Mouse (Mus musculus): ENCODE measurements around the gene Zswim7. TPM values are rescaled to one million over a fixed set of nuclear protein-coding genes. Genes with fewer than 3 reads are reported as not detected.
"Not testable (repeated sequence)": the region's sequence is repeated elsewhere in the genome, so short reads cannot be mapped to it uniquely, and the experiment has no call there.

Zswim7 gene
- 10 to 100 TPM; 26.7 to 29.2 TPM for total RNA-seq (2021)
- long read RNA-seq, experiment 1, transcript Zswim7-201 (5 exons, 732 nt): major isoform, 29 of 50 reads
- long read RNA-seq, experiment 1, partial matches to known transcripts: 0 of 50 reads
- long read RNA-seq, experiment 1, other reads (novel, unspliced or antisense): 21 of 50 reads
- long read RNA-seq, experiment 2, transcript Zswim7-201 (5 exons, 732 nt): major isoform, 11 of 28 reads
- long read RNA-seq, experiment 2, partial matches to known transcripts: 1 of 28 reads
- long read RNA-seq, experiment 2, other reads (novel, unspliced or antisense): 16 of 28 reads

DNA sequence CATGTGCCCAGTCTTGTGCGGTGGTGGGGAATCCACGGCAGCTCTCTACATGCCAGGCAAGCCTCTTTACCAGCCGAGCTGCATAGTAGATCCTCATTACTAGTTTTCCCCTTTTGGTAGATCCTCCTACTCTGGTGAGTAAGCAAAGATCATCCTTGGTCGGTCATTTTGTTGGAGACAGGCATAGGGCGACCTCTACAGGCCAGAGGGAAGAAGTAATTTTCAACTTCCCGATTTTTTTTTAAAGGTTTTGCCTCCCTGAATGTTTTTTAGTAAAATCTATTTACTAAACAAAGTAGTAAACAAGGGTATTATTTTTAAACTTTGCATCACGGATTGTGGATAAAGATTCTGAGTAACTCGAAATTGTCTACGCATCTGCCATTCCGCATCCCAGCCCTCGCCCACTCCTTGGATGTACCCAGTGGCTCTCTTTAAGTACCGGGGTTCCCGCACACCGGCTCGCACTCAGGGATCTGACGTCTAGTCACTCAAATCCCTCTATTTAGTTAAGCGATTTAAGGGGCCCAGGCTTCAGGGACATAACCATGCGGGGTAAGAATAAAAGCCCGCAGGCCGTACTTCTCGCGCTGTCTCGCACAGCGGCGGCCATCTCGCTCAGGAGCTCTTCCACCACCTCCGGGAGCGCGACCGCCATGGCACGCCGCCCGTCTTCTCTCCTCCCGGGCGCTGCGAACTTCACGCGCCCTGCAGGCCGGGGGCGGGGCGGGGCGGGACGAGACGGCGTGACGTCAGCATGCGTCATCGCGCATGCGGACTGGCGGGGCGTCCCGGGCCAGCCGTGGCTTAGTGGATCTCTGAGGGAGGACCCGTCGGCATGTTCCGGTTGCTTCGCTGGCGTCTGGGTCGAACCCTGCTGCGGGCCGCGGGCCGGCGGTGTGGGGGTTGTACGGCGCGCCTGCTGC, at the start of gene Zswim7, which contains the start of gene Ttc19:
Gene Zswim7 (minus strand): TSS at position 701 of the 926 bp plus-strand sequence.
Gene Ttc19 (plus strand): TSS at position 799 of the 926 bp plus-strand sequence.
- peak; percentile 93 for DNase-seq

DNA sequence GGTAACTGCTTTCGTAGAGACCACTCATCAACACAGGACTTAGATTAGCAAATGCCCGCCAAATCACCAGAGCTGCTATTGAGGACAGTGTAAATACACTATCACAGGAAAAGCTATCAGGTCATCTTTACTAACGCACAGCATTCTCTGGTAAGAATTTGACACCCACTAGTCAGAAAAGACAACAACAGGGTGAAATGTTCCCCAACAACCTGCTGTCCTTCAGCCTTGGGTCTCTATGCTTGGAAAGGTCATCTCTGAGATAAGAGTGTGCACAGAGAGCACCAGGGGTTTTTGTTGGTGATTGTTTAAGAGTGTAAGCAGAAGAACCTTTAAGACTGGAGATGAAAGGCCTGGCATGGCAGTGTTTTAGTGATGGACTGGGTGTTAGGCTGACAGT, 42.5 kb upstream of the Zswim7 start:
- DNase-seq: no peak

DNA sequence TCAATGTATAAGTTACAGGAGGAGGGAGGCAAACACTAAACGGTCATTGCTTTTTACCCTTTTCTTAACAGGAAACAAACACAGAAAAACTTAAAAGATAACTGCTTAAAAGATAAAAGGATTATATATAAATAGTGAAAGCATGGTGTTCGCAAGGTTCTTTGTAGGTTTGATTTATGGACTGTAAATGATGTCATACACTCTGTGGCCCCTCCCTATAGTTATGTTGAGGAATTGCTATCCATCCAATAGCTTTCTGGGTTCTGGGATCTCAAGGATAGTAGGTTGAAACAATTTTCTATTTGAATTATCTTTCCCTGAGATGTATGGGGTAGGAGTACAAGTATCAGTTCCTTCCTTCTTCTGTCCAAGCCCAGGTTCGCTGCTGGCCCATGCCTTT, 38.9 kb upstream of the Zswim7 start:
- no peak for DNase-seq

DNA sequence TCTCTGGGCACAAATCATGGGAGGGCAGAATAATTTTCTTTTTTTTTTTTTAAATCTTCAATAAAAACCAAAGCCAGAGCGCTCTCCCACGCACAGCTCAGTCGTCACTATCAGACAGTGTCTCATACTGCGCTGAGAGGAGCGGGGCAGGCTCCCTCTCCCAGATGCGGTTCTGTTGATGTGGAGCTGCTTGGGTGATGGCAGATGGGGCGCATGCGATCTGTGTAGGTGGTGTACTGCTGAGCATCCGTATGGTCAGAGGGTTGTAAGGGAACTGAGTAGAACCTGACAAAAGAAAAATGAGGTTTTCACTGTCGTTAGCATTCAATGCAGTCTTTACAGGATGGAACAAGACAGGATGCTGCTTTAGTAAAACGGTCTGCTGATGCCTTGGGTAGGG, 36.6 kb upstream of the Zswim7 start:
- no peak for DNase-seq

DNA sequence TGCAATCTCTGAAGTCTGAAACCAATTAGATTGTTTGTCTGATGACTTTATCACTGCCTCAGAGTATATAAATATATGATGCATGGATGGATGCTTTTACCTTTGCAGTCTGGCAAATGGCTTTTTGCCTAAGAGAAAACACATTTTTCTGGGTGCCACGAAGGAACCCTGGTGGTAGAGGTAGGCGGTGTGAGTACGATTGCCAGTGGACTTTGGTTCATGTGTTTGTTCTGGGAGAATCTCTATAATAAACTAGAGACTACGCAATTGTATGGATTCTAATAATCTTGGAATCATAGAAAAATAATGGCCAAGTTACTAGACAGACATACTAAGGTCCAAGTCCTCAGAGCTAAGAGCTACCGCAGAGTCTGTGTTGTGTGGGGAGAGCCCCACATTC, 33.8 kb upstream of the Zswim7 start:
- DNase-seq: no peak

DNA sequence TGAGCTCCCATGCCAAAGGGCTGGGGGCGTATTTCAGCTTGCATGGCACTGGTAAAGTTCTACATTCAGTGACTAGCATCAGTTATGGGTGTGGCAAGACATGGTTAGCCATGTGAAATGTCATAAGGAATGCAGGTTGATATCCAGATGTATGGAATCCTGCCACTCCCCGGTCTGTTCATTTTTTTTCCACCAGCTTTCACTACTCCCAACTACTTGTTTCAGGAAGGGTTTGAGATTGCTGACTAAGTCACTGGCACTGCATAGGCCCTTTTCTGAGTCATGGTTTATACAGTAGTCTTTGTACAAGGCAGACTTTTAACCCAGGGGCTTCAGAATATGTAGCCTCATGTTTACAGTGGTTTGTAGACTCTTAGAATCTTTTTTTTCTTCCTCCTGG, 28.1 kb upstream of the Zswim7 start:
- no peak for DNase-seq

DNA sequence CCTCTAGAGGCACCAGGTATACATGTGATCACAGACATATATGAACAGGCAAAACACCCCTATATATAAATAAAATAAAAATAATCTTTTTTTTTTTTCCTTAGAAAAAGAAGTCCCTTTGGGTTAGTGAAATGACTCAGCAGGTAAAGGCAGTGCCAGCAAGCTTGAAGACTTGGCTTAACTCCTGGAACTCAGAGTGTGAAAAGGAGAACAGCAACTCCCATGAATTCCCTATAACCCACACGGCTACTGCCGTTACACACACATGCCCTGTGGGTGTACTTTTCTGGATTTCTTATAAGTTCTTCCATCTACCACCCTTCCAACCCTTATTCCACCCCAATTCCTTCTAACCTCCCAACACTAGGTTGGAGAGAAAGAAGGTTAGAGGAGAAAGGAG, 24.7 kb upstream of the Zswim7 start:
- DNase-seq: no peak

DNA sequence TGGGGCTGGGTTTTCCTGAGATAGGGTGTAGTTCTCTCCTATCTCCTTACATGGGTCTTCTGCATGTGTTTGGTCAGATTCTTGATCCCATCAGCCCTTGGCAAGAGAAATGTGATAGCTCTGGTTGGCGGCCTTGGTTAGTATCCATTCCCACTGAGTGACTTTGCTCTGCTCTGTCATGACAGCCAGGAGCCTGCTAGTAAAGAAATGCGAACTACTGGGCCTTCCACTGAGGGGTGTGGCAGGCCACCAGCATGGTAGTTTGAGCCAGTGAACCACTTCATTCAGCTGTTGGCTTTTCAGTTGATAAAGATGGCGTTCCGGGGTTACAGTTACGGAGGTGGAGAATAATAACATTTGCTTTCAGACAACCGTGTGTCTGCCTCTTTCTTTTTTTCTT, 17.7 kb upstream of the Zswim7 start:
- no peak for DNase-seq

DNA sequence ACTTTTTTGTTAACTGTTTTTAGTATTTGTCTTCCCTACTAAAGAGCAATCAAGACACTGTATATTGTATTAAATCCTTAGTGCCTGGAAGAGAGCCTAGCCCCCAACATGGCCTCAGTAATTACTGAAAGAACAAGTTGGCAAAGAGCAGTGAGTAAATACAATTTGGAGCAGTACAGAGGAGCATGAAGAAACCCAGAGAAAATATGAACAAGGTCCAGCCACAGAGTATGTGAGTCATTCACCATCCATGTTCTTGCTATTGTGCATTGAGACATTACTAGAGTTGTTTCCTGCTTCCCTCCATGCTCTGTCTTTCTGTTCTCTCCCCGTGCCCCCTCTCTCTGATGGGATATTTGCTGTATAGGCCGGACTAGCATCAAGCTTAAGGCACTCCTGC, 12.9 kb upstream of the Zswim7 start:
- DNase-seq: no peak

DNA sequence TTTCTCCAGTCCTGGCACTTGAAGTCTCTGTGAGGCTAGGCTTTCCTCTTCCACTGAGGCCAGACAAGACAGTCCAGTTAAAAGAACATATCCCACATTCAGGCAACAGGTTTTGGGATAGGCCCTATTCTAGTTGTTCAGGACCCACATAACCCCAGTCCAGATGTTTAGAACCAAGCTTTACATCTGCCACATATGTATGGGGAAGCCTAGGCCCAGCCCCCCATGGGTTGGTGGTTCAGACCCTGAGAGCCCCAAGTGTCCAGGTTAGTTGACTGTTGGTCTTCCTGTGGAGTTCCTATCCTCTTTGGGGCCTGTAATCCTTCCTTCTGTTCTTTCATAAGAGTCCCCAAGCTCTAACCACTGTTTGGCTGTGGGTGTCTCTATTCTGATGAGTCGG, 6.5 kb upstream of the Zswim7 start:
- no peak for DNase-seq

DNA sequence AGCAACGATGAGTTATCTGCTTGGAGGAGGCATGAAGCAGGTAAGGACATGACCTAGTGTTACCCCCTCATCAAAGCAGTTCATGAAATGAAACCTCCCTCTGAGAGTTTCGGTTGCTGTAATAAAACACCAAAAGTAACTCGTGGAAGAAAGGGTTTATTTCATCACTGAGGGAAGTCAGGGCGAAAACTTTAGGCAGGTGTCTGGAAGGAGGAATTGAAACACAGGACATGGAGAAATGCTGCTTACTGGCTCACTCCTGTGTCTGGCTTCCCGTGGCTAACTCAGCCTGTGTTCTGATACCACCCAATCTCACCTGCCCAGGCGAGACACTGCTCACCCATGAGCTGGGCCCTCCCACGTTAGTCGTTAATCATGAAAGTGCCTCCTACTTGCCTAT, 3.8 kb upstream of the Zswim7 start:
- DNase-seq: no peak

DNA sequence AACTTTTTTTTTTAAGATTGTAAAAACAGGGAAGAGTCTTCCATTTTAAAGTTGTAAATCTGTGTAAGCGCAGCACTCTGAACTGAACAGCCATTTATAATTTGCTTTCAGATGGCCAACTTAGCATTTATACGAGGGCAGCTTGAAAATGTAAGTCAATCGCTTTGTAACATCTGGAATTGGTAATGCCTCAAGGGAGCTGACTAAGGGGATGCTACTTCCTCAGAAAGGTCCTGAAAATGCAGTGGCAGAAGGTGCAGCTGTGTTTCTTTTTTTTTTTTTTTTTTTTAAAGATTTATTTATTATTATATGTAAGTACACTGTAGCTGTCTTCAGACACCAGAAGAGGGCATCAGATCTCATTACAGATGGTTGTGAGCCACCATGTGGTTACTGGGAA, 2.8 kb upstream of the Zswim7 start:
- DNase-seq: not testable (repeated sequence)

DNA sequence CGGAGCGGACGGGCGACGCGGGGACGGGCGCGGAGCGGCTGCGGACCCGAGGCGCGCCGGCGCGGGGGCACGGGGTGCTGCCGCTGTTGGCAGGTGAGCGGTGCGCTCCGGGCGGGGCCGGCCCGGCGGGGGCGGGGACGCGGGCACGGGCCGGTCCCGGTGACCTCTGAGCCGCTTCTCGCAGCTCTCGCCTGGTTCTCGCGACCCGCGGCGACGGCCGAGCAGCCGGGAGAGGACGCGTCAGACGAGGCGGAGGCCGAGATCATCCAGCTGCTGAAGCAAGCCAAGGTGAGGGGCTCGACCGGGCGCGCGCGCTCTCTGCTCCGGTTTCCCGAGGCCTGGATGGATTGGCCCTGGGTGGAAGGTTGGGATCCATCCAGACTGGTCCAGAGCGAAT, 424 bp upstream of the Zswim7 start:
- peak; percentile 80 for DNase-seq

DNA sequence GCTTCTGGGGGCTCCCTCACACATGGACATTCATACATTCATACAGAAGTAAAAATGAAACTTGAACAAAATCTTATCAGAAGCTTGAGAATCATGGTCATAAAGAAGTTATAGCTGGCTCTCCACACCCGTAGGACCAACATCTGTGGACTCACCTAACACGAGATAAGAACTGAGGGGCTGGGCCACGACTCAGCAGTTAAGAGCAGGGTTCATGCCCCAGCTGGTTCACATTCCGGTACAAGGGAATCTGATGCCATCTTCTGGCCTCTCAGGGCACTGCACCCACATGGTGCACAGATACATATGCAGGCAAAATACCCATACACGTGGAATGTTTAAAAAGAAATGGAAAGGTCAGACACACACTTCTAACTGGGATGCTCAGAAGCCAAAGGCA, 3.1 kb downstream of the Zswim7 start:
- DNase-seq: no peak

DNA sequence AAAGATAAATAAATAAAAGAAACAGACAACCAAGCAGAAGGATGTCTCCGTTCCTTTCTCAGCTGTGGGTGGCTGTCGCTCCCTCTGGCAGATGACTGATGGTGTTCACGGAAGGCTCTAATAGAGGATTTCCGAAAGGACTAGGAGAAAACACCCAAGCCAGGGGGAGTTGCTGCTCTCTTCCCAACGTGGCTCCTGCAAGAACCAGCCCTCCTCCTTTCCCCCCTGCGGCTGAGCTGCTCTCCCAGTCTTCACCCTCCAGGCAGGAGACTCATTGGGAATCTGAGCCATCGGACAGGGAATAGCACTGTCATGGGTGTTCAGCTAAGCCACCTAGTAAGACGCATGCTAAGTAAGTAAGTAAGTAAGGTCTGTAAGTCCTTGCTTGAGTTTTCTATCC, 4.1 kb downstream of the Zswim7 start:
- DNase-seq: no peak

DNA sequence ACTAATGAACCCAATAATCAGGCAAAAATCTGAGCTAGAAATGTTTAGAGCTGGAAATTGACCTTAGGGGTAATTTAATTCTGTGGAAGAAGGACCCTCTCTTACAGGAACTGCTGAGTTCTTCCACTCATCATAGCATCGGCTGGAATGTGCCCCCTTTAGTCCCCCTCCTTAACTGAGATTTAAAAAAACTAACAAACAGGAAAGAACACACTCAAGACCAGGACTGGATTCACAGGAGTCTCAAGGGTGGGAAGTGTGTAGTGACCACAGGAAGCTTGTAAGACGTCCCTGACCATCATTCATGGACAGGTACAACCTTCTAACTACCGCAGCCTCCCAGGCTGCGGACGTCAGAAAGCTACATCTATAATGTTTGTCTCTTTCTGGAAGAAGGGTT, 10.3 kb downstream of the Zswim7 start:
- no peak for DNase-seq

DNA sequence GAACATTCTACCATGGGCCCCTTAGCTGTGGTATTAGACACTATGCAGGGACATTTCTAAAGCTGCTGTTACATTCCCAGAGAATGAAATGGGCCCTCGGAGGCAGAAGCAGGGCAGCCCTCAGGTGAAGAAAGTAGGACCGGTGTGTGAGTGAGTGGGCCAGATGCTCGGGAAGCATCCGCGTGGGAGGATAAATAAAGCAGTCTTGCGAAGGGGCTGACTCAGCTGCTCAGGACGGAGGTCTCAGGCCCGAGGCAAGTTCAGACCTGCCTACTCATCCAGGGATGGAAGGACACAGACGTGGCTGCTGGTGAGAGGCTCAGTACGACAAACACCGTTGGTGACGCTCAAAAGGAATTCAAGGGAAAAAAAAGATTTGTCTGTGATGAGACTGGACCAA, 12.1 kb downstream of the Zswim7 start:
- no peak for DNase-seq

DNA sequence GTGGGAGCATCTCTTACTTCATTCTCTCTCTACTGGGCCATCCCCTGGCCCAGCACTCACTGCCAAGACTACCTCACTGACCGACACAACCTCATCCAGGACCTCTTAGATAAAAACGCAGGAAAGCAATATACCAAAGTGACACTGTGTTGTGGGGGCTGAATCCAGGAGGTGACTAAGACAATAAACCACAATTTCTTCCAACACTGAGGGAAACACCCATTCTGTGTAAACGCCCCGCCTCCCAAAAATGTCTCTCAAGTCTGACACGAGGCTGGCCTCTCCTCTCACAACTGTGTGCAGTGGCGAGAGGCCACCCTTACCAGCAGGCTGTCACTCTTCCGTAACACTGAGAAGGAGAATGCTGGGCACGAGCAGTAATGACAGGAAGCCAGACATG, 12.8 kb downstream of the Zswim7 start:
- no peak for DNase-seq

DNA sequence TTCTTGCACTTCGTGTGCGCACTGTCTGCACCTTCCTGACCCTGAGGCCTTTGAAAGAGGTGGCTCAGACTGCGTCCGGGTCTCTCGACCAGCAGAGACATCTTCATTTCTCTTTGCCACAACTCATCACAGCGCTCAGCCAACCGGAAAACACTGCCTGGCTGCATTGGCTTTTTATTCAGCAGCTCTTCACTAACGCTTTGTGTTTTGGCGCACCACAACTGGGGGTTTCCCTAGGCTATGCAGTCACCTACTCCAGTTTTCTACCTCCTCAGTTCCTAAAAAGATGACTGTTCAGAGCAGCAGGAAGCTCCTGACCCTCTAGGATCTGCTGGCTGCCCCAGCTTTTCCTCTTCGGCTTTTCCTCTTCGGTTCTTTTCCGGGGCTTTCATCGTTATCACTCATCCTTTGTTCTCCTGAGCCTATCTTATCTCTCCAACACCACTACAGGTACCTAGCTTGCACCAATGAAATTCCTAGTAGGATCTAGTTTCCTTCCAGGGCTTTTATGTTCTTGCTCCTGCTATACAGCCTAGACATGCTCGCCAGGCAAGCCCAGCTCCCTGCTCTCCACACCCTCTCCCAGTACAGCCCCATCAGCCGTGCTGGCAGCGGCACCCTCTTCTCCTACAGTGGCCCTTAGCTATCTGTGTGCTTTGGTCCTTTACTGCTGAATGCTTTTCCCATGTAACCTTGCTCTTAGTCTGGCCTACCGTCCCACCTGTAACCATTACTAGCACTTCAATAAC, 14.5 kb downstream of the Zswim7 start:
- DNase-seq: no peak

DNA sequence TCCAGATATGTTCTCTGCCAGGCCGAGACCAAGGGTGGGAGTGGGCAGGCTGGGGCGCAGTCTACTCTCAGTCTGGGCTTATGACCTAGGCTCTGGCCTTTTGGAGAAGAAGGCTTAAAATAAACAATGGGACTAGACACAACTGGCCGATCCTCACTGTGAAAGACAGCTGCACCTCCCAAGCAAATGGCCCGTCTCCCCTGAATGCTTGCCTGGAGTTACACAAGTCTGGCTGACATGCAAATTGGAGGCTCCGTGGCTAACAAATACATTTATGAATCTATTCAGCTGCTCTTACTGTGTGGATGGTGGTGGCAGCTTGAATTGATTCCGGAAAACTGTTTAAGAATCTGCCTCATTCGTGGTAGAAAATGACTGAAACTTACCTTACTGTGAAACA, 15.5 kb downstream of the Zswim7 start:
- DNase-seq: no peak

DNA sequence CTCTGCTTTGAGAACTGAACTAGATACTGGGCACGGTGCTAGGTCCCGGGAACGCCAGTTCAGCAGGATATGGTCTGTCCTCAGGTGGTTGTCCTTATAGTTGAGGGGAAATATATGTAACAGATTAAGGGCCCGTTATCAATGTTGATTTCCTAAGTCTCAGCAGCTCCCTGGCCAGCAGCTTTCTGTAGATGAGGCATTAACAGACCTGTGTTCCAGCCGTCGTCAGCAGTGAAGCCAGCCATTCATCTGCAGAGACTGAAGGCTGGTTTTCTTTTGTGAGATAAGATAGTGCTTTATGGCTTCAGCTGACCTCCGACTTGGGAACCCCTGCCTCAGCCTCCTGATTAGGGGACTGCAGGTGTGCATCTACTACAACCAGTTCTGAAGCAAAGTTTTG, 17.2 kb downstream of the Zswim7 start:
- DNase-seq: no peak

DNA sequence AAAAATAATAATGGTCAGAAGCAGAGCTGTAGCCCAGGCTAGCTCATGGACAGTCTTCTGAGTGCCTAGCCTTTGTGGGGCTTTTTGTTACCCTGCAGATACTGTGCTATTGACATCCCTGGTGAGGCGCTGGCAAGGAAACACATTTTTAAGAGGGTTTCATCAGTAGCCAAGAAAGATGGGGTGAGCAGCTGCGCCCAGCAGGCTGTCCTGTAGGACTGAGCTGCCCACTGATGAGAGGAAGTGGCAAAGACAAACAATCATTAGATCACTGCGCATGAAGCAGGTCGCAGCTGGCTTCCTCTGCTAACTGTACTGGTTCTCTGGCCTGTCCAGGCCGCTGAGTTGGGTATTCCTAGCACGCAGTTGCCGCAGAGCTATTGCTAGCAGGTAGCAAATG, 17.6 kb downstream of the Zswim7 start:
- DNase-seq: no peak

DNA sequence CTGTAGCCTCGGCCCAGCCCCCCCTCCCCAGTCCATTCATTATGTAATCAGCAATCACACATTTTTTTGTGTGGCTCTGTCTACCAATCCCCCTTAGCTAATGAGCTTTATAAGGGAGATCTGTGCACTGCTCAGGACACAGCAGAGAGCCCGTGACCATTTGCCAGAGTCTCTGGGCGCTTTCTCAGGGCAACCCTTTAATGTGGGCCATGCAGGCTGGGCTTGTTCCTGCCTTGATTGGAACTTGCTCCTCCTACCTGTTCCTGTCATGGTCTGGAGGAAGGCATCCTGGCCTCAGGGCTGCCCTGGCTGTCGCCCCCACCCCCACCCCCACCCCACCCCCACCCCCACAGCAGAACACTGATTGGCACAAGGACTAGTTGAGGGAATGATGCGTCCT, 22.0 kb downstream of the Zswim7 start:
- no peak for DNase-seq

All from gastrocnemius, postnatal 25 days (tissue).